8 mouse cellular contexts compared by ENCODE assay signal in the genomic region with DNA sequence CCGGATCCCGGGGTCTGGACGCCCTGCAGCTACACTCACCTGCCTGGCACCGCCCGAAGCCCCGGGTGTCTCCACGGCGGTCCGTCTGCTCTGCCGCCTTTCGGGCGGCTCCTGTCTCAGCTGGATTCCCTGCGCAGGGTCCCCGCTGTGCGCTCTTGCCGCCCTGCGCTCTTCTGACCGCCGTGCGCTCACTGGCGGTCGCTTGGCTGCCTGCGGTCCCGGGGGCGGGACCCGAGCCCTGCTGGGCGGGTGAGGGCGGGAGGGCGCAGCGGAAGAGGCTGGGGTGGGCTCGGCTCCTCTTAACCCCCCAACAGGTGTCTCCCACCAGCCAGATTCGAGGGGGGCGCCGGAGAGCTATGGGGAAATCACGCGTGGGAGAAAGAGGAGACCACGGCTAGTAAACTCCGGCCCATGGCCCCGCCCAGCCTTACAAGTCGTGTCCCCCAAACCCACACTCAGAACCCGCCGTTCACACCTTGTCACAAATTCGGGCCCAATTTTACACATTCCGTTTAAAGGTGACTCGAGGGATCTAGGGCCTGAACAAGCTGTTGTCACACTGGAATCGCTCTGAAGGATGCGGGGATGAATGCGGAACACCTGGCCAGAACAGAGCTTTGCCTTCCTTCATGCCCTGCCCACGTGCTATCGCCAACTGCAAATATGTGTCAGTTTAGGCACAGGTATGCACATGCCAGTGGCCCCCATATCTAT. TPM values are rescaled to one million over a fixed set of nuclear protein-coding genes. Genes with fewer than 3 reads are reported as not detected.
DNase-seq lines count a peak whose midpoint lies in the region; ATAC-seq and TF ChIP-seq lines count a peak whose summit lies in the region.

A gene (minus strand): TSS at position 91 of the 714 bp plus-strand sequence.

- peaks cover 58% of the 10 kb centered on the region for H3K27me3 ChIP-seq in kidney, postnatal 0 days (ENCODE audit: insufficient read depth, low read length)
- H3K27me3 ChIP-seq in intestine, embryonic 16.5 days (replicated peaks; ENCODE audit: control insufficient read depth, insufficient read depth, low read length), result peaks cover 61% of the 10 kb centered on the region
- H3K27me3 ChIP-seq in neural tube, embryonic 13.5 days, result peaks cover 70% of the 10 kb centered on the region

- no peak for TF ChIP-seq CTCF in kidney, postnatal 0 days (IDR thresholded peaks at IDR 0.05; ENCODE audit: low read depth)

- H3K4me1 ChIP-seq in kidney, postnatal 0 days (replicated peaks; ENCODE audit: insufficient read depth, low read length), result 0 out of 2 replicates have a peak, but pooled peaks cover 7% of the 10 kb centered on the region
- peaks cover 5% of the 10 kb centered on the region; the same call in 1 of the 2 replicates for H3K4me1 ChIP-seq in intestine, embryonic 16.5 days (ENCODE audit: control insufficient read depth, insufficient read depth, low read length)
- peaks cover 35% of the 10 kb centered on the region for H3K4me1 ChIP-seq in neural tube, embryonic 13.5 days (replicated peaks)

- peak within 1 kb of the TSS; percentile 27; the same call in 1 of the 2 replicates for H3K9ac ChIP-seq in kidney, postnatal 0 days (ENCODE audit: low read depth, low read length)
- H3K9ac ChIP-seq in intestine, embryonic 16.5 days (ENCODE audit: low read depth, low read length), result peak within 1 kb of the TSS; percentile 23; the same call in 1 of the 2 replicates
- H3K9ac ChIP-seq in neural tube, embryonic 13.5 days, result peak within 1 kb of the TSS; percentile 47

- no peak within 1 kb of the TSS for H3K27ac ChIP-seq in kidney, postnatal 0 days
- H3K27ac ChIP-seq in intestine, embryonic 16.5 days (ENCODE audit: low read length), result no peak within 1 kb of the TSS
- no peak within 1 kb of the TSS for H3K27ac ChIP-seq in neural tube, embryonic 13.5 days (replicated peaks)

- 2% methylated on average over 46 of the region's 50 CpGs for WGBS in kidney, postnatal 0 days
- 1% methylated on average over 49 of the region's 50 CpGs for WGBS in intestine, embryonic 16.5 days
- 2% methylated on average over 50 of the region's 50 CpGs for WGBS in neural tube, embryonic 13.5 days

- no peak for DNase-seq in kidney, postnatal 0 days (ENCODE audit: low spot score)
- DNase-seq in kidney, adult 18-20 months, result no peak
- peak; percentile 65 for DNase-seq in embryo, embryonic 11 days
- DNase-seq in layer of hippocampus, adult 9-11 months, result no peak
- DNase-seq in right cerebral cortex, postnatal 10 days (ENCODE audit: low spot score in 2 of 2), result no peak
- no peak for DNase-seq in layer of hippocampus, postnatal 25 days (ENCODE audit: extremely low spot score in 1 of 2, low spot score in 1 of 2)

- ATAC-seq in kidney, postnatal 0 days (replicated peaks; ENCODE audit: low FRiP score, low read depth), result no peak
- ATAC-seq in intestine, embryonic 16.5 days, result peak; percentile 50; the same call in 1 of the 2 replicates
- ATAC-seq in neural tube, embryonic 13.5 days (ENCODE audit: low read depth), result no peak

- peak within 1 kb of the TSS; percentile 68 for H3K4me2 ChIP-seq in kidney, postnatal 0 days (ENCODE audit: low read length)
- peak within 1 kb of the TSS; percentile 69 for H3K4me2 ChIP-seq in intestine, embryonic 16.5 days (ENCODE audit: low read depth, low read length)
- H3K4me2 ChIP-seq in neural tube, embryonic 13.5 days, result peak within 1 kb of the TSS; percentile 65

- H3K36me3 ChIP-seq in kidney, postnatal 0 days (ENCODE audit: insufficient read depth, low read length), result no peaks in the 10 kb centered on the region
- no peaks in the 10 kb centered on the region for H3K36me3 ChIP-seq in intestine, embryonic 16.5 days (ENCODE audit: control insufficient read depth, insufficient read depth, low read length)
- no peaks in the 10 kb centered on the region for H3K36me3 ChIP-seq in neural tube, embryonic 13.5 days

- H3K4me3 ChIP-seq in kidney, postnatal 0 days (replicated peaks; ENCODE audit: low read depth, low read length), result peak within 1 kb of the TSS; percentile 36
- peak within 1 kb of the TSS; percentile 41 for H3K4me3 ChIP-seq in intestine, embryonic 16.5 days (ENCODE audit: low read length)
- H3K4me3 ChIP-seq in neural tube, embryonic 13.5 days, result peak within 1 kb of the TSS; percentile 32

- no peaks in the 10 kb centered on the region for H3K9me3 ChIP-seq in kidney, postnatal 0 days (replicated peaks; ENCODE audit: low read length)
- no peaks in the 10 kb centered on the region for H3K9me3 ChIP-seq in intestine, embryonic 16.5 days (ENCODE audit: control insufficient read depth, low read length)
- no peaks in the 10 kb centered on the region for H3K9me3 ChIP-seq in neural tube, embryonic 13.5 days

RNA-seq across cellular contexts. Expression of the gene that starts here (rescaled TPM):
- 0.08 and 0.14 TPM in 2 replicates for polyA plus RNA-seq in kidney, postnatal 0 days (2015; fragmentation: Nextera tagmentation; extraction: Ambion mirVana)
- not detected in 2 replicates for polyA plus RNA-seq in intestine, embryonic 16.5 days (2015; fragmentation: Nextera tagmentation; extraction: Ambion mirVana)
- 1.6 and 2.2 TPM in 2 replicates for polyA plus RNA-seq in neural tube, embryonic 13.5 days (2015; fragmentation: Nextera tagmentation; extraction: Ambion mirVana)
- not detected for total RNA-seq in layer of hippocampus, postnatal 25 days (2021)

Comparison
In these comparisons a context has a peak if more than half of its experiments do, and no peak if none do; other contexts are left out.
1. Peak in ATAC-seq, H3K4me3 ChIP-seq, H3K9ac ChIP-seq and H3K4me2 ChIP-seq in intestine, embryonic 16.5 days; RNA of the gene not detected or under 1 TPM.